Mouse (Mus musculus) brain, embryonic 14.5 days (tissue): ENCODE measurements around the gene Zzef1.

Source experiments
- CTCF ChIP-seq: fragments of 200-500 bp; IDR thresholded peaks from 2 replicates; pipeline ENCODE4 v1.5.1; 2012; ENCODE audit warnings: inconsistent platforms, mild to moderate bottlenecking, moderate library complexity, borderline replicate concordance; ENCODE audit not compliant: insufficient read depth, insufficient read length; ENCODE audit errors: extremely low read depth
- POLR2A ChIP-seq: fragments of 200-500 bp; IDR thresholded peaks from 2 replicates; pipeline ENCODE4 v1.6.1; 2012; ENCODE audit warnings: mild to moderate bottlenecking, inconsistent platforms, borderline replicate concordance; ENCODE audit not compliant: poor library complexity, insufficient read depth, insufficient read length, severe bottlenecking; ENCODE audit errors: extremely low read depth

DNA sequence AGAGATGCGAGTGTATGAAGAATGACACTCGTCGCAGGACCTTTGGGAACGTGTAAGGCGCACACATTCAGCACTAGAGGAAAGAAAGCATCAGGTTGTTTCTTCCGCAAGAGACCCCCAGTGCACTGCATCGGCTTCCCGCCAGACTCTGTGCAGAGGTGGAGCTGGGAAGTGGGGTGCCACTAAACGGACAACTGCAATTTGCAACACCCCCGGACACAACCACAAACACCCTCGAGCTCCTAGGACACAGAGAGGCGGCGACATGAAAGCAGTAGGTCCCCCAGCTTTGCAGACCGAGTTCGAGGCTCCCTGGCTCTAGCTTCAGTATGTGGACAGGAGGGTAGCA is 164.7 kb downstream of the Zzef1 start:
- no peak for TF ChIP-seq POLR2A
- no peak for TF ChIP-seq CTCF
